Mouse (Mus musculus) midbrain, embryonic 14.5 days (tissue): ENCODE results near the gene Mettl27. TPM values are rescaled to one million over a fixed set of nuclear protein-coding genes. Genes with fewer than 3 reads are reported as not detected.

Experiments used
- ATAC-seq: fragments of 200-750 bp; cut with Nextera tagmentation; 2 replicates; pipeline ENCODE4 v1.8.0; 2017; ENCODE audit warnings: moderate number of reproducible peaks, moderate library complexity; ENCODE audit not compliant: low FRiP score, low TSS enrichment
- DNase-seq: peaks from one replicate; pipeline ENCODE4 v3.0.0-alpha.2; 2015
- H3K27ac ChIP-seq: fragments of 300-500 bp; sonication (generic); replicated peaks from 2 replicates; pipeline ENCODE4 v1.5.1; 2014; ENCODE audit warnings: mild to moderate bottlenecking, low read depth, low read length, moderate library complexity
- H3K27me3 ChIP-seq: fragments of 300-500 bp; sonication (generic); 2 replicates; pipeline ENCODE4 v1.6.1; 2014; ENCODE audit warnings: low read length, control low read depth, mixed read lengths; ENCODE audit not compliant: control insufficient read depth, insufficient read depth
- H3K36me3 ChIP-seq: fragments of 300-500 bp; sonication (generic); 2 replicates; pipeline ENCODE4 v1.6.1; 2014; ENCODE audit warnings: low read length, control low read depth; ENCODE audit not compliant: control insufficient read depth, insufficient read depth
- H3K4me1 ChIP-seq: fragments of 300-500 bp; sonication (generic); 2 replicates; pipeline ENCODE4 v1.6.1; 2014; ENCODE audit warnings: mild to moderate bottlenecking, antibody characterized with exemption, low read length, control low read depth; ENCODE audit not compliant: control insufficient read depth, insufficient read depth
- H3K4me2 ChIP-seq: fragments of 300-500 bp; sonication (generic); 2 replicates; pipeline ENCODE4 v1.6.1; 2014; ENCODE audit warnings: mild to moderate bottlenecking, low read length, moderate library complexity
- H3K4me3 ChIP-seq: fragments of 300-500 bp; sonication (generic); replicated peaks from 2 replicates; pipeline ENCODE4 v1.5.1; 2014; ENCODE audit warnings: low read depth, low read length
- H3K9ac ChIP-seq: fragments of 300-500 bp; sonication (generic); replicated peaks from 2 replicates; pipeline ENCODE4 v1.6.1; 2014; ENCODE audit warnings: mild to moderate bottlenecking, low read length, moderate library complexity
- H3K9me3 ChIP-seq: fragments of 300-500 bp; sonication (generic); 2 replicates; pipeline ENCODE4 v1.6.1; 2016; ENCODE audit warnings: low read length, control low read depth, mixed read lengths; ENCODE audit not compliant: control insufficient read depth
- WGBS: fragments of 180-500 bp; shearing (Covaris S2); extraction: QIAGEN DNeasy Blood & Tissue Kit; methylation state at CpG from one replicate; pipeline ENCODE4 v1.1.7; 2014; 5-methylcytosine and 5-hydroxymethylcytosine counted together
- polyA plus RNA-seq: library from polyadenylated mRNA; unstranded; fragments of >200 nt; fragmentation: Nextera tagmentation; extraction: Ambion mirVana; gene quantifications from 2 replicates; pipeline ENCODE4 v1.2.1, GENCODE M21; 2014

Mettl27 gene
- polyA plus RNA-seq, 1 experiment from 2014 or later = 6.0 TPM

GRCm38 (mm10) chr5:134981149-134981548 lies 49.0 kb downstream of the Mettl27 start:
- ATAC-seq = no peak
- WGBS = 75% methylated on average over 10 of the region's 10 CpGs

GRCm38 (mm10) chr5:134983111-134983510 lies 50.9 kb downstream of the Mettl27 start:
- Histone ChIP-seq H3K27ac (no peak overlapping the region), H3K4me2 (no peak overlapping the region), H3K4me1 (peaks cover 13% of the 10 kb centered on the region; the same call in 1 of the 2 replicates), H3K9ac (no peak overlapping the region), H3K4me3 (no peak overlapping the region), H3K27me3 (peaks cover 33% of the 10 kb centered on the region), H3K9me3 (no peaks in the 10 kb centered on the region), H3K36me3 (no peaks in the 10 kb centered on the region)
- WGBS = 94% methylated on average over 1 of the region's 1 CpGs
- DNase-seq (no peak), ATAC-seq (no peak)

More at GRCm38 (mm10) chr5:134981149-134981548, 49.0 kb downstream of the Mettl27 start:
- Histone ChIP-seq H3K9me3 (no peaks in the 10 kb centered on the region), H3K9ac (no peak overlapping the region), H3K27ac (no peak overlapping the region), H3K4me1 (0 out of 2 replicates have a peak, but pooled peaks cover 8% of the 10 kb centered on the region), H3K27me3 (peaks cover 17% of the 10 kb centered on the region), H3K4me2 (no peak overlapping the region), H3K4me3 (no peak overlapping the region), H3K36me3 (no peaks in the 10 kb centered on the region)
- no peak for DNase-seq

GRCm38 (mm10) chr5:134983771-134984170 lies 51.6 kb downstream of the Mettl27 start:
- no peak overlapping the region for H3K9ac ChIP-seq
- H3K4me3 ChIP-seq = no peak overlapping the region
- H3K4me2 ChIP-seq = no peak overlapping the region
- WGBS = 2% methylated on average over 3 of the region's 3 CpGs
- H3K9me3 ChIP-seq = no peaks in the 10 kb centered on the region
- DNase-seq (no peak), ATAC-seq (no peak)
- peaks cover 33% of the 10 kb centered on the region for H3K27me3 ChIP-seq
- no peaks in the 10 kb centered on the region for H3K36me3 ChIP-seq
- no peak overlapping the region for H3K27ac ChIP-seq
- peaks cover 13% of the 10 kb centered on the region; the same call in 1 of the 2 replicates for H3K4me1 ChIP-seq

GRCm38 (mm10) chr5:134985633-134986297 lies 53.6 kb downstream of the Mettl27 start, which contains the start of gene Cldn3:
Gene Cldn3 (plus strand): TSS chr5:134986214.
- Histone ChIP-seq H3K9ac (no peak within 1 kb of the TSS; the same call in 1 of the 2 replicates), H3K4me2 (peak within 1 kb of the TSS; percentile 42), H3K27ac (no peak within 1 kb of the TSS), H3K9me3 (no peaks in the 10 kb centered on the region), H3K36me3 (no peaks in the 10 kb centered on the region), H3K4me1 (peaks cover 13% of the 10 kb centered on the region; the same call in 1 of the 2 replicates), H3K4me3 (peak within 1 kb of the TSS; percentile 27), H3K27me3 (peaks cover 33% of the 10 kb centered on the region)
- WGBS = under 1% methylated on average over 25 of the region's 25 CpGs
- no peak; the same call in 1 of the 2 replicates for ATAC-seq
- DNase-seq = peak; percentile 31

GRCm38 (mm10) chr5:134986298-134987268 lies 54.4 kb downstream of the Mettl27 start:
- ATAC-seq (no peak), DNase-seq (peak; percentile 44)
- no peaks in the 10 kb centered on the region for H3K9me3 ChIP-seq
- H3K27me3 ChIP-seq = peaks cover 33% of the 10 kb centered on the region
- no peak overlapping the region for H3K27ac ChIP-seq
- H3K36me3 ChIP-seq = no peaks in the 10 kb centered on the region
- WGBS = 3% methylated on average over 79 of the region's 79 CpGs
- peak overlapping the region; percentile 27 for H3K4me3 ChIP-seq
- peak overlapping the region; percentile 42 for H3K4me2 ChIP-seq
- no peak overlapping the region; the same call in 1 of the 2 replicates for H3K9ac ChIP-seq
- H3K4me1 ChIP-seq = peaks cover 13% of the 10 kb centered on the region; the same call in 1 of the 2 replicates

- no peak overlapping the region for H3K27ac ChIP-seq
- no peaks in the 10 kb centered on the region for H3K36me3 ChIP-seq
- H3K9me3 ChIP-seq = no peaks in the 10 kb centered on the region
- 78% methylated on average over 11 of the region's 11 CpGs for WGBS
- H3K4me1 ChIP-seq = peaks cover 9% of the 10 kb centered on the region; the same call in 1 of the 2 replicates
- no peak for DNase-seq
- no peak overlapping the region for H3K4me3 ChIP-seq
- H3K9ac ChIP-seq = no peak overlapping the region
- ATAC-seq = no peak
- no peak overlapping the region for H3K4me2 ChIP-seq
- H3K27me3 ChIP-seq = peaks cover 33% of the 10 kb centered on the region
Measured at GRCm38 (mm10) chr5:134989166-134989565, 57.0 kb downstream of the Mettl27 start.

GRCm38 (mm10) chr5:134989741-134990140 lies 57.6 kb downstream of the Mettl27 start:
- no peak overlapping the region for H3K27ac ChIP-seq
- peaks cover 9% of the 10 kb centered on the region; the same call in 1 of the 2 replicates for H3K4me1 ChIP-seq
- H3K9ac ChIP-seq = no peak overlapping the region
- H3K4me2 ChIP-seq = no peak overlapping the region
- H3K9me3 ChIP-seq = no peaks in the 10 kb centered on the region
- peaks cover 31% of the 10 kb centered on the region for H3K27me3 ChIP-seq
- WGBS = 76% methylated on average over 6 of the region's 6 CpGs
- no peaks in the 10 kb centered on the region for H3K36me3 ChIP-seq
- ATAC-seq (no peak), DNase-seq (no peak)
- H3K4me3 ChIP-seq = no peak overlapping the region
